Mouse (Mus musculus) olfactory bulb, adult 2 months (tissue): Measurements from ENCODE around the gene Max. TPM values are rescaled to one million over a fixed set of nuclear protein-coding genes. Genes with fewer than 3 reads are reported as not detected.

Experiments used
- H3K27ac ChIP-seq: fragments of 200-500 bp; 2 replicates; pipeline ENCODE4 v1.5.1; 2012; ENCODE audit warnings: low read depth, low read length; ENCODE audit not compliant: insufficient read depth
- H3K4me1 ChIP-seq: fragments of 200-500 bp; 2 replicates; pipeline ENCODE4 v1.6.1; 2012; ENCODE audit warnings: low read length; ENCODE audit not compliant: control insufficient read depth, insufficient read depth
- H3K4me3 ChIP-seq: fragments of 200-500 bp; 2 replicates; pipeline ENCODE4 v1.5.1; 2012; ENCODE audit warnings: mild to moderate bottlenecking, low read depth, low read length, moderate library complexity; ENCODE audit not compliant: insufficient read depth
- CTCF ChIP-seq: fragments of 200-500 bp; IDR thresholded peaks from 2 replicates; pipeline ENCODE4 v1.5.1; 2012; ENCODE audit warnings: low read depth, mild to moderate bottlenecking, low read length, moderate library complexity; ENCODE audit not compliant: insufficient read depth
- POLR2A ChIP-seq: fragments of 200-500 bp; IDR thresholded peaks from 2 replicates; pipeline ENCODE4 v1.6.1; 2012; ENCODE audit warnings: mild to moderate bottlenecking, low read depth, low read length, moderate library complexity; ENCODE audit not compliant: insufficient read depth
- WGBS: fragments of 180-500 bp; shearing (Covaris S2); methylation state at CpG from one replicate; pipeline ENCODE4 v1.1.7; 2018; 5-methylcytosine and 5-hydroxymethylcytosine counted together
- polyA plus RNA-seq: library from polyadenylated mRNA; stranded (reverse); fragments of >200 nt; gene quantifications from 2 replicates; pipeline ENCODE4 v1.2.4, GENCODE M21; 2012; ENCODE audit warnings: low replicate concordance; ENCODE audit not compliant: missing spikeins, insufficient read depth, insufficient read length

Max gene
- polyA plus RNA-seq, 1 experiment: not detected

DNA sequence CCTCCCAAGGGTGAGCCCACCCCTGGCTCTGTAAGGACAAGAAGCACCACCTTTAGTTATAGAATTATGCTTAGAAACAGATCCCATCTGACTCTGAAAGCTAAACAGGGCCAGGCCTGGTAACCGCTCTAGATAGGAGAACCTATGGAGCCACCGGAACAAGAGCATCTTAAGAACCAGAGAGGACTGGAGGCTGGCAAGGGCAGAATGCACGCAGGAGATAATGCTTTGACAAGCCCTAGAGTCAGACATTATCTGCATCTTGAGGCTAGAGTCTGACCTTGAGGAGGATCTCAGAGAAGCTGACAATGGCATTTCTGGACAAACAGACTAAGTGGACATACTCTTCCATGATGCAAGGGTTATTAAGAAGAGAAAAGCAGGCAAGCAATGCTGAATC lies 14.5 kb downstream of the Max start:
- no peak for TF ChIP-seq POLR2A
- no peak for TF ChIP-seq CTCF
- 94% methylated on average over 3 of the region's 3 CpGs for WGBS
- H3K27ac ChIP-seq: no peak overlapping the region
- no peak overlapping the region for H3K4me3 ChIP-seq
- no peaks in the 10 kb centered on the region; the same call in 1 of the 2 replicates for H3K4me1 ChIP-seq

DNA sequence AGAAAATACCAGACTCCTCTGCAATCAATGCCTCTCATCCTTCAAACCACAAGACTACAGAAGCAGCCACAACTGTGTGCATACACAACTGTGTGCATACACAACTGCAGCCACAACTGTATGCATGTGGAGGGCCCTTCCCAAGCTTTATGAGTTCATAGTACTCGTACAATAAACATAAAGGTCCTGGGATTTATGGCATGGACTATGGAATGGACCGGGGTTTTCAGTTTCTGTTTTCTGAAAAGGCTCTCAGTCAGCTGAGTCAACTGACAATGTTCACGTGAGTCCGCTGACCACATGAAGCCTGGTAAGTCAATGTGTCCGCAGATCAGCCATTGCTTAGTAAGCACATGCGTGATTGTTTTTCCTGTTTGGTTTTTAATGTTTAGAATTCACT lies 18.5 kb downstream of the Max start:
- Histone ChIP-seq H3K4me3 (no peak overlapping the region), H3K4me1 (no peaks in the 10 kb centered on the region), H3K27ac (no peak overlapping the region)
- TF ChIP-seq POLR2A: no peak
- no peak for TF ChIP-seq CTCF
- 90% methylated on average over 6 of the region's 6 CpGs for WGBS

DNA sequence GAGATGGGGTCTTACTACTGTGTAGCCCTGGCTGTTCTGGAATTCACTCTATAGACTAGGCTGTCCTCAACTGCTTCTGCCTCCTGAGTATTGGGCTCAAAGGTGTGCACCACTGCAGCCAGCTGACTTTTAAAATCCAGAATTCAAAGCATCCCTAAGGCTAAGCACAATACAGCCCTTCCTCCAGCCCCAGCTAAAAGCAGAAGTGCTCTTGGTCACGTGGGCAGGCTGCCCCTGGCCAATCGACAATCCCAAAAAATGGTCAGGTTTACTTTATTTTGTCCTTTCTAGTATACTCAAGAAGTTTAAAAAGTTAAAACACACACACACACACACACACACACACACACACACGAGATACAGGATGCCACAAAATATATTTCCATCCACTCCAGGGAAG lies 19.0 kb downstream of the Max start:
- no peaks in the 10 kb centered on the region for H3K4me1 ChIP-seq
- no peak overlapping the region for H3K27ac ChIP-seq
- no peak overlapping the region for H3K4me3 ChIP-seq
- WGBS: 81% methylated on average over 3 of the region's 3 CpGs
- TF ChIP-seq CTCF: no peak
- TF ChIP-seq POLR2A: no peak

DNA sequence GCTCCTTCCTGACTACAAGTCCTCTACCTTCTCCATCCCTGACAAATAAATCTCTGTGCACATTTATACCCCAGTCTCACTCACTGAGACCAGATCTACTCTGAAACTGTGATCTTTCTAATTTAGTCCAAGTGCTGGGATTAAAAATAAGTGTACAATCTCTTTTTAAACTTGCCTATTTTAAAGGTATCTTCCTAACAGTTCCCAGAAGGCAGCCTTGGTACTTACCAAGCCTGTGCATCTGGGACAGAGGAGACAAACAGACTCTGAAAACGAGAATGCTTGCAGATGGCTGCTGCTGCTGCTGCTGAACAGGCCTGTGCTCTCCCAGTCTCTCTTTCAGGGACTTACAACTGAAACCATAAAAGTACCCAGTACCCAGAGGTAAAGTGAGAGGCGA lies 19.5 kb downstream of the Max start:
- H3K4me3 ChIP-seq: no peak overlapping the region
- no peaks in the 10 kb centered on the region for H3K4me1 ChIP-seq
- WGBS: 72% methylated on average over 2 of the region's 2 CpGs
- H3K27ac ChIP-seq: no peak overlapping the region
- TF ChIP-seq POLR2A (no peak), CTCF (no peak)

DNA sequence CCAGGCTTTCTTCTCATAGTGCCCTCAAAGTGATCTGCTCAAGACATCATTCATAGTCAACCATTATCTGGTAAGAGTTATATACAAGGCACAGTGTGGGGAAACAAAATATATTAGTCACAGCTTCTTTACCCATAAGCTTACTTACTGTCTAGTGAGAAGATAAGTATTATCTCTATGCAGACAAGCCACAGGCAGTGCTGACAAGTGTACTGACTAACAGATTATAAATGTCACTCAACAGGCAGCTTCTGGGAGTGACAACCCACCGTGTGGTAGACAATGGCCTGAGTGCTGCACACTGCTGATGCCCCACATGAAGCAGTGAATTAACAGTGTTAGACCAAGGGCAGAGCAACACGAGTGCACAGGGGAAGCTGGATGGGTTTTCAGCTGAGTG lies 20.5 kb downstream of the Max start:
- WGBS: 42% methylated on average over 2 of the region's 2 CpGs
- TF ChIP-seq POLR2A: no peak

DNA sequence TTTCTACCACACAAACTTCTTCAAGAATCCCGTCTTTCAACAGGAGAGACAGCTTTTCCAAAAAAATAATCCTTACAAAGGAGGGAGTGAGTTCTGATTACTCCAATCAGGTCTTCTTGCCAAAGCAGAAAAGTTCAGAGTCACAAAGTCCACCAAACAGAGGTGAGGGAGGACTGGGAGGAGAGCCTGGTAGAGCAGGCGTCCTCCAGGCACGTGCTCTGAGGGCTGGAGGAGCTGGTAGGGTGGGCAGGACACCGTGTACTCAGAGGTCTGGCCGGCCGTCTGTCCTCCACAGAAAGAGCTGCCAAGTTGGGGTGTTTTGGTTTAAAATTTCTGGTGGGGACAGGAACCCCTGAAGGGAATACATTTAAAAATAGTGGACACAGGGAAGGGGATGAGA lies 24.0 kb downstream of the Max start:
- Histone ChIP-seq H3K4me3 (no peak overlapping the region), H3K27ac (no peak overlapping the region), H3K4me1 (no peaks in the 10 kb centered on the region)
- WGBS: 93% methylated on average over 6 of the region's 6 CpGs
- TF ChIP-seq CTCF: no peak

More for the DNA sequence above, 20.5 kb downstream of the Max start:
- Histone ChIP-seq H3K4me1 (no peaks in the 10 kb centered on the region), H3K4me3 (no peak overlapping the region), H3K27ac (no peak overlapping the region)

DNA sequence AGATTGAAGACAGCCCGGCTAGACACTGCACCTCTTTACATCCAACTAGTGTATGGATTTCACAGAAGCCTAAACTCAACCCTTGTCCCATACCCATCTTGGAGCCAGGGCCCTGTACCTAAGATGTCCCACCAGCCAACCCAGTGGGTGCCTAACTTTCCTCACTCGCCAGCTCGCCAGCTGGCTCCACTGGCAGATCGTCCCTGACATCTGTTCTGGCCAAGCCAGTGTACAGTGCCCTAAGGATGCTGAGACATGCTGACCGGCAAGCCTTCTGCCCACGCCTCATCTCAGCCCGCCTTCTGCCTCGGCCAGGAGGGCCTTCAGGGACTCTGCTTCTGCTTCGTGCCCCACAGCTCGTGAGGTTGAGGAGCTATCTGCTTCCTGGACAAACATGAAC lies 25.8 kb downstream of the Max start:
- H3K4me3 ChIP-seq: no peak overlapping the region
- WGBS: 93% methylated on average over 10 of the region's 10 CpGs
- no peaks in the 10 kb centered on the region for H3K4me1 ChIP-seq
- no peak overlapping the region for H3K27ac ChIP-seq
- TF ChIP-seq POLR2A: no peak
- TF ChIP-seq CTCF: no peak

DNA sequence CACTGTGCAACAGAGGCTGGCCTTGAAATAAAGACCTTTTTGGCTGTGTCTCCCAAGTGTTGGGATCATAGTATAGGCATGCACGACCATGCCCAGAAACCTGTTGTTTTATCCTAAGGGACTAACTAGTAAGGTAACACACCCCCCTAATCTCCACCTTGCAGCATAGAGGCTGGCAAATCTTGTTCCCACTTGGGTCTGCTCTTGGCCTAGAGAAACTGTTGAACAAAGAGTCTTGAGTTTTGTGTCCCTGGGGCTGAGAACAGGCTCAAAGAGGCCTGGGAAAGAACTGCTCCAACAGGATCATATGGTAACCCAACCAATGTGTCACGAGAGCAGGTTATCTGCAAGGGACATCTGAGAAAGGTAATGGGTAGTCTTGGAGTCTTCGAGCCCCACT lies 27.6 kb downstream of the Max start:
- H3K4me1 ChIP-seq: no peaks in the 10 kb centered on the region
- H3K27ac ChIP-seq: no peak overlapping the region
- 85% methylated on average over 3 of the region's 3 CpGs for WGBS
- no peak for TF ChIP-seq POLR2A
- TF ChIP-seq CTCF: no peak
- no peak overlapping the region for H3K4me3 ChIP-seq

DNA sequence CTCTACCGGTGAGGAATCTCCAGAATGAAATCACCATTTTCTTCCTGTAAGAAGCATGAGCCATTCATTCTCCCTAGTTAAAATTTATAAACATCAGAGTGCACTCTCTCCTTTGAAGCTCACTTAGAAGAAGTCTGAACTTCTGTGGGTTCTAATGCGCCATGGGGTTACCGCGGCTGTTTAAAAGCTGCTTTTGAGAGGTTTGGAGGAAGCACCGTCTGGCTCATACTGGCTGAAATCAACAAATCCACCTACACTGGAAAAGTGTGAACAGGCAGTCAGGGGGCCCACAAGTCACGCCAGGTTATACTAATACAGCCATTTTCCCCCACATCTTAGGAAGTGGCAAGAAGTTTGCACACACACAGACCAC lies 29.3 kb downstream of the Max start:
- H3K4me1 ChIP-seq: no peaks in the 10 kb centered on the region
- no peak overlapping the region for H3K4me3 ChIP-seq
- WGBS: 70% methylated on average over 6 of the region's 6 CpGs
- TF ChIP-seq POLR2A (no peak), CTCF (no peak)
- H3K27ac ChIP-seq: no peak overlapping the region

DNA sequence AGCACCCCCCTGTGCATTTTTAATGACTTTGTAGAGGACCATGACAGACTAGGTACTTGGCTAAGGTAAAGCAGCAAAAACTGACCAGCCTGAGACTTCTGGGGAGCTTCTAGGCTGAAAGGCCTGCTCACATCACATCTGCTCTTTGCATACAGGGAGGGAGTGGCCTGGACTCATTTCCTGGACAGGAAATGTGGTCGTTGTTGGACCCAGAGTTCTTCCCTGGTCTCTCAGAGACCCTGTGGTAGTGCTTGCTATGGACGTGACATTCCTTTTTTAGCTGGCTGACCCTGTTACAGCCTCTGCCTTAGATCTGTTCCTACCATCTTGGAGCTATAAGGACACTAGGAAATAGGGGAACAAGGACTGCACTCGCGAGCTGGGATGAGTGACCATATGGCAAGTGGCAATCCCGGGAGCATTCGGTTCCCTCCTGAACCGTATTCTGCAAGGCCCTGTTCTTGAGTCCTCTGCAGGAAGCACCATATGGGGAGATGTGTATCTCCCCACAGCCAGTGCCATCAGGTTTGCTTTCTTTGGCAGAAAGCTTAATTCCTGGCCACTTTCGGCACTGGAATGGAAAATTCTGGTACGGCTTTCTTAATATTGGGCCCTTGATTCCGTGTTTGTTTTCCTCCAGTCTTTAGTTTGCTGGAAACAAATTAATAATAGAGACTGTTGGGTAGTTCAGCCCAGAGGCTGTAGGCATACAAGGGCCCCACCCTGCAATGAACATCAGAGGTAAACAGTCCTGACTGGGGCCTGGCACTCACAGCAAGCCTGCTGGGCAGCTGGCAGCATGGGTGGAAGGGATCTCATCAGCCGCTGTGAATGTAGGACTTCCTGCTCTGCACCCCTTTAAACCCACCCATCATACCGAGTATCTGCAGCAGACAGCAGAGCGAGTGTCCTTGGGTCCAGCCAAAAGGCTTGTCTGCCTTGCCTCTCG lies 30.0 kb downstream of the Max start:
- 84% methylated on average over 14 of the region's 14 CpGs for WGBS
- TF ChIP-seq CTCF (no peak), POLR2A (no peak)

More for the DNA sequence above, 30.0 kb downstream of the Max start:
- no peak overlapping the region for H3K27ac ChIP-seq
- H3K4me1 ChIP-seq: peaks cover 3% of the 10 kb centered on the region
- no peak overlapping the region for H3K4me3 ChIP-seq
